Mouse (Mus musculus) liver, embryonic 12.5 days (tissue): ENCODE data around the gene Adamts9. TPM values are rescaled to one million over a fixed set of nuclear protein-coding genes. Genes with fewer than 3 reads are reported as not detected.

Source experiments
- ATAC-seq: fragments of 200-750 bp; cut with Nextera tagmentation; 2 replicates; pipeline ENCODE4 v1.8.0; 2017; ENCODE audit warnings: moderate number of reproducible peaks, mild to moderate bottlenecking, moderate library complexity
- H3K27ac ChIP-seq: fragments of 300-500 bp; sonication (generic); 2 replicates; pipeline ENCODE4 v1.5.1; 2016; ENCODE audit warnings: mild to moderate bottlenecking
- H3K27me3 ChIP-seq: fragments of 300-500 bp; sonication (generic); replicated peaks from 2 replicates; pipeline ENCODE4 v1.6.1; 2016; ENCODE audit warnings: mild to moderate bottlenecking, moderate library complexity
- H3K36me3 ChIP-seq: fragments of 300-500 bp; sonication (generic); 2 replicates; pipeline ENCODE4 v1.6.1; 2016; ENCODE audit warnings: mild to moderate bottlenecking, moderate library complexity
- H3K4me1 ChIP-seq: fragments of 300-500 bp; sonication (generic); 2 replicates; pipeline ENCODE4 v1.6.1; 2016
- H3K4me2 ChIP-seq: fragments of 300-500 bp; sonication (generic); 2 replicates; pipeline ENCODE4 v1.6.1; 2016; ENCODE audit warnings: mild to moderate bottlenecking, moderate library complexity
- H3K4me3 ChIP-seq: fragments of 300-500 bp; sonication (generic); 2 replicates; pipeline ENCODE4 v1.5.1; 2016; ENCODE audit warnings: mild to moderate bottlenecking, moderate library complexity
- H3K9ac ChIP-seq: fragments of 300-500 bp; sonication (generic); 2 replicates; pipeline ENCODE4 v1.6.1; 2016; ENCODE audit warnings: mild to moderate bottlenecking, moderate library complexity
- H3K9me3 ChIP-seq: fragments of 300-500 bp; sonication (generic); replicated peaks from 2 replicates; pipeline ENCODE4 v1.6.1; 2016; ENCODE audit warnings: mild to moderate bottlenecking, moderate library complexity
- WGBS: fragments of 180-500 bp; shearing (Covaris S2); methylation state at CpG from one replicate; pipeline ENCODE4 v1.1.7; 2016; ENCODE audit not compliant: insufficient replicate concordance; 5-methylcytosine and 5-hydroxymethylcytosine counted together
- polyA plus RNA-seq: library from polyadenylated mRNA; unstranded; fragments of >200 nt; fragmentation: Nextera tagmentation; extraction: Ambion mirVana; gene quantifications from 2 replicates; pipeline ENCODE4 v1.2.1, GENCODE M21; 2016

The Adamts9 gene
- polyA plus RNA-seq, result 2.0 and 2.3 TPM in 2 replicates

DNA sequence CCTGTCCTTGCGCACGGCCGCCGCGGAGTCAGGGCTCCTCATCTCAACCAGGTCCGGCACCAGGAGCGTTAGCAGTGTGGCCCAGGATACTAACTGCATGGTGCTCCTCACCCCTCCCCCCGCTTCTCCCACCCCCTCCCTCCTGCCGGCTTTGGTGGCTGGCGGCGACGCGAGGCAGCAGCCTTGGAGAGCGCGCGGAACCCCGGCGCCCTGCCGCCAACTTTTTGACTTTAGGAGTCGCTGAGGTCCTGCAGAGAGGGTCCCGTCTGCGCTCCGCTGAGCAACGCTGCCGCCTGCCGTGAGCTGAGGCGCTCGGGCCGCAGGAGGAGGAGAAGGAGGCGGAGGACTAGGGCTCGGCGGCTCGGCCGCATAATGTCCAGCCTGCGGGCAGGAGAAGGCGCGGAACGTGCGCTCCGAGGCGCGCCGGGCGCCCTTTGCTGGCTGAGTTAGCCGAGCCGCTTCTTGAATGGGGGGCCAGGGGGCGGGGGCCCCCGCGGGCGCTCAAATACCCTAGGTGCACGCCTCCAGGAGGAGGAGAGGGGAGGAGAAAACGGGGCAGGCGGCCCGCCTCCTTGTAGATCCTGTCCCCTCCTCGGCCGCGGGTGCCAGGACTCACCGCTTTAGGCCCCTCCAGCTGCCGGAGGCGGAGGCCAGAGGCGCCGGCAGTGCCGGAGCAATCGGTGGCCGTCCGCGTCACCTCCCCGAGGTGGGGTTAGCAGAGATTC, at the start of gene Adamts9:
TSS of gene Adamts9 (minus strand) at position 436 of the 725 bp plus-strand sequence.
- H3K9me3 ChIP-seq, result 0 out of 2 replicates have a peak, but pooled peaks cover 5% of the 10 kb centered on the region
- H3K36me3 ChIP-seq, result no peaks in the 10 kb centered on the region
- peak within 1 kb of the TSS; percentile 62 for H3K4me2 ChIP-seq
- peak within 1 kb of the TSS; percentile 52 for H3K4me3 ChIP-seq
- H3K27me3 ChIP-seq, result peaks cover 70% of the 10 kb centered on the region
- peak; percentile 37; the same call in 1 of the 2 replicates for ATAC-seq
- peak within 1 kb of the TSS; percentile 46; the same call in 1 of the 2 replicates for H3K9ac ChIP-seq
- 1% methylated on average over 54 of the region's 68 CpGs for WGBS
- 0 out of 2 replicates have a peak, but pooled peaks cover 4% of the 10 kb centered on the region for H3K4me1 ChIP-seq
- H3K27ac ChIP-seq, result peak within 1 kb of the TSS; percentile 40; the same call in 1 of the 2 replicates

GRCm38 (mm10) chr6:92991616-92992015, 48.3 kb upstream of the Adamts9 start:
- H3K9ac ChIP-seq, result no peak overlapping the region
- no peak for ATAC-seq
- H3K4me1 ChIP-seq, result no peaks in the 10 kb centered on the region
- H3K4me3 ChIP-seq, result no peak overlapping the region
- H3K9me3 ChIP-seq, result no peaks in the 10 kb centered on the region
- no peaks in the 10 kb centered on the region for H3K27me3 ChIP-seq
- WGBS, result 17% methylated on average over 1 of the region's 1 CpGs
- H3K36me3 ChIP-seq, result no peaks in the 10 kb centered on the region
- H3K27ac ChIP-seq, result no peak overlapping the region
- H3K4me2 ChIP-seq, result no peak overlapping the region

- H3K9ac ChIP-seq, result no peak overlapping the region
- no peak overlapping the region for H3K4me2 ChIP-seq
- H3K36me3 ChIP-seq, result no peaks in the 10 kb centered on the region
- WGBS, result 58% methylated on average over 10 of the region's 10 CpGs
- no peak overlapping the region for H3K27ac ChIP-seq
- H3K4me3 ChIP-seq, result no peak overlapping the region
- H3K4me1 ChIP-seq, result no peaks in the 10 kb centered on the region
- H3K27me3 ChIP-seq, result no peaks in the 10 kb centered on the region
- ATAC-seq, result no peak
- H3K9me3 ChIP-seq, result no peaks in the 10 kb centered on the region
These were observed 45.3 kb upstream of the Adamts9 start for GRCm38 (mm10) chr6:92988620-92988998.

DNA sequence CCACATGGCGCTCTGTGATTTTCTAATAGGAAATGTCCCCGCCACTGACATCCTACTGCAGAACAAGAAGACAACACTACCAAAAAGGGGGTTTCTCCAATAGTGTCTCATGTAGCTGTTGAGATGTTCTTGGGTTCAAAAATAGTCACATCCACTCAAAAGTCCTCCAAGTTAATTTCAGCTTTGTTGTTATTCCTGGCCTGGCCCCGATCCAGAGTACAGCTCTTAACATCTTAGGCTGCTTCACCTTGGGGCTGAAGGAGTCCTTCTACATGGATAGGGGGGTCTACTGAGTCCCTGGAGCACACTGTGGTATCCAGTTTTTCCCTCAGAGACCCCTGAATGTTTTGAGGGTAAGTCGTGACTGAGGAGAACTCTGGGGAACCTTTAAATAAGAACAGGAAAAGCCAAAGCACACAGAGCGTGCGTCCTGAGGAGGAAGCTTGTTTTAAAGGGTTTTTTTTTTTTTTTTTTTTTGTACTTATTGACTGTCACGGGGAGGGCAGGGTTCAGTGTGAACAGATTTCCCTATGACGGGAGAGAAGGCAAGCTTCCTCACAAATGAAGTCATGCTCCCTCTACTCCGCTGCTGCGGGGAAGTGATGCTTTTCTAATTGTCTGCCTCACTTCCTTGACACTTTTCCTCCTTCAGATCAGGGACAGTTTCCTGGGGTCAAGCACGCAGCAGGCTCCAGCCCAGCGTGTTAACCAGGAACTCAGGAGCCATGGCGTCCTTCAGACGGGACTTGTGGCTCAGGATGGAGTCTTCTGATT, 44.7 kb upstream of the Adamts9 start:
- Histone ChIP-seq H3K27me3 (no peaks in the 10 kb centered on the region), H3K4me2 (no peak overlapping the region), H3K27ac (no peak overlapping the region), H3K9me3 (no peaks in the 10 kb centered on the region), H3K4me1 (no peaks in the 10 kb centered on the region), H3K9ac (no peak overlapping the region), H3K4me3 (no peak overlapping the region), H3K36me3 (no peaks in the 10 kb centered on the region)
- no peak for ATAC-seq
- WGBS, result 30% methylated on average over 14 of the region's 14 CpGs

GRCm38 (mm10) chr6:92987366-92987765, 44.1 kb upstream of the Adamts9 start:
- H3K4me2 ChIP-seq, result no peak overlapping the region
- no peaks in the 10 kb centered on the region for H3K36me3 ChIP-seq
- H3K9me3 ChIP-seq, result no peaks in the 10 kb centered on the region
- no peak overlapping the region for H3K27ac ChIP-seq
- ATAC-seq, result no peak
- no peak overlapping the region for H3K9ac ChIP-seq
- 68% methylated on average over 9 of the region's 9 CpGs for WGBS
- no peaks in the 10 kb centered on the region for H3K4me1 ChIP-seq
- no peak overlapping the region for H3K4me3 ChIP-seq
- no peaks in the 10 kb centered on the region for H3K27me3 ChIP-seq

DNA sequence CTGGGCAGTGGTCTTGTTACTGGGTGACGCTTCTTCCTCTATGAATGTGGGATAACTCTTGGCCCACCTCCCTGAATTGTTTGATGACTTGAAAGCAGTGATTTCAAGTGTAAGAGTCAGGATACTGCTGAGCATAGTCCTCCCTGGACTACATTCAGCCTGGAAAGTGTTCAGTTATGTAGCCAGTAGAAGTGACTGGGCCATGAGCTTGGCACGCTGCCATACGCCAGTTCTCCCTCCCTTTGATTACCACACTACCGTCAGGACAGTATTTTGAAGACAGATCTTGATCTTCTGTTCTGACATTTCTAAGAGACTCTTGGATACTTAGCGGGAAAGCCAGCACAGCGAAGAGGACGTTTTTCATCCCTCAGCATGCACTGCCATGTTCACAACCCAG, 40.1 kb upstream of the Adamts9 start:
- no peak overlapping the region for H3K9ac ChIP-seq
- no peak overlapping the region for H3K4me2 ChIP-seq
- ATAC-seq, result no peak
- WGBS, result 67% methylated on average over 7 of the region's 7 CpGs
- H3K27me3 ChIP-seq, result no peaks in the 10 kb centered on the region
- no peaks in the 10 kb centered on the region for H3K36me3 ChIP-seq
- no peaks in the 10 kb centered on the region for H3K9me3 ChIP-seq
- H3K4me1 ChIP-seq, result no peaks in the 10 kb centered on the region
- H3K27ac ChIP-seq, result no peak overlapping the region
- H3K4me3 ChIP-seq, result no peak overlapping the region

GRCm38 (mm10) chr6:92981451-92982186, 38.3 kb upstream of the Adamts9 start:
- no peak for ATAC-seq
- Histone ChIP-seq H3K4me1 (no peaks in the 10 kb centered on the region), H3K9ac (no peak overlapping the region)

DNA sequence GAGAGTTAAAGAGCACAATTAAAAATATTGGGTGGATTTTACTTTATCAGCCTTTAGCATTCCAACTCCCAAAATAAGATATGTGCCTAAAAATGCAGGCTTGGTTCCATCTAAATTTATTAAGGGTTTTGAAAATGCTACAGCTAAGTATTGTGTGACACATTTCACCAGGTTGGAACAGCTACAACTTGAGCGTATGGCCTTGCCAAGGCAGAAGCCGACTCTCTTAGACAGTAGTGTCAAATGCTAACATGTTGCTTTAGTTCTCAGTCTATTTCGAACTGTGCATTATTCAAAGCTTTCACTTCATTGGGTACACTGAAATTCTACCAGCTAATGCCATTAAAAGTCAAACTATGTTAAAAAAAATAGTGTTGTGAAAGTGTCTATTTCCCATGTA, 30.0 kb upstream of the Adamts9 start:
- H3K9ac ChIP-seq, result no peak overlapping the region
- no peaks in the 10 kb centered on the region for H3K36me3 ChIP-seq
- no peaks in the 10 kb centered on the region for H3K27me3 ChIP-seq
- 68% methylated on average over 3 of the region's 3 CpGs for WGBS
- no peak overlapping the region for H3K4me3 ChIP-seq
- no peak overlapping the region for H3K27ac ChIP-seq
- H3K9me3 ChIP-seq, result no peaks in the 10 kb centered on the region
- no peaks in the 10 kb centered on the region for H3K4me1 ChIP-seq
- no peak for ATAC-seq
- no peak overlapping the region for H3K4me2 ChIP-seq

More at GRCm38 (mm10) chr6:92981451-92982186, 38.3 kb upstream of the Adamts9 start:
- H3K27ac ChIP-seq, result no peak overlapping the region
- 62% methylated on average over 7 of the region's 7 CpGs for WGBS
- no peaks in the 10 kb centered on the region for H3K36me3 ChIP-seq
- no peaks in the 10 kb centered on the region for H3K9me3 ChIP-seq
- no peak overlapping the region for H3K4me2 ChIP-seq
- H3K27me3 ChIP-seq, result no peaks in the 10 kb centered on the region
- no peak overlapping the region for H3K4me3 ChIP-seq

- Histone ChIP-seq H3K27me3 (no peaks in the 10 kb centered on the region), H3K4me3 (no peak overlapping the region), H3K36me3 (no peaks in the 10 kb centered on the region), H3K9ac (no peak overlapping the region), H3K9me3 (no peaks in the 10 kb centered on the region), H3K4me2 (no peak overlapping the region), H3K27ac (no peak overlapping the region), H3K4me1 (no peaks in the 10 kb centered on the region)
- 53% methylated on average over 3 of the region's 3 CpGs for WGBS
- ATAC-seq, result no peak
These were observed 25.4 kb upstream of the Adamts9 start for GRCm38 (mm10) chr6:92968718-92969117.

- H3K9ac ChIP-seq, result no peak overlapping the region
- WGBS, result 53% methylated on average over 3 of the region's 3 CpGs
- no peak for ATAC-seq
- H3K4me1 ChIP-seq, result no peaks in the 10 kb centered on the region
- H3K4me3 ChIP-seq, result no peak overlapping the region
- no peak overlapping the region for H3K27ac ChIP-seq
- no peaks in the 10 kb centered on the region for H3K9me3 ChIP-seq
- H3K36me3 ChIP-seq, result no peaks in the 10 kb centered on the region
- H3K27me3 ChIP-seq, result no peaks in the 10 kb centered on the region
- no peak overlapping the region for H3K4me2 ChIP-seq
These were observed 24.9 kb upstream of the Adamts9 start for GRCm38 (mm10) chr6:92968216-92968615.

- 58% methylated on average over 3 of the region's 3 CpGs for WGBS
- ATAC-seq, result no peak
- H3K4me1 ChIP-seq, result no peaks in the 10 kb centered on the region
These were observed 19.7 kb upstream of the Adamts9 start for GRCm38 (mm10) chr6:92962966-92963365.

GRCm38 (mm10) chr6:92960997-92961396, 17.7 kb upstream of the Adamts9 start:
- H3K4me3 ChIP-seq, result no peak overlapping the region
- no peak overlapping the region for H3K27ac ChIP-seq
- no peak overlapping the region for H3K9ac ChIP-seq
- H3K9me3 ChIP-seq, result no peaks in the 10 kb centered on the region
- no peaks in the 10 kb centered on the region for H3K27me3 ChIP-seq
- no peak overlapping the region for H3K4me2 ChIP-seq
- no peaks in the 10 kb centered on the region for H3K36me3 ChIP-seq
- H3K4me1 ChIP-seq, result no peaks in the 10 kb centered on the region
- 76% methylated on average over 6 of the region's 6 CpGs for WGBS
- no peak for ATAC-seq

More at GRCm38 (mm10) chr6:92962966-92963365, 19.7 kb upstream of the Adamts9 start:
- no peaks in the 10 kb centered on the region for H3K36me3 ChIP-seq
- H3K4me3 ChIP-seq, result no peak overlapping the region
- no peaks in the 10 kb centered on the region for H3K9me3 ChIP-seq
- H3K9ac ChIP-seq, result no peak overlapping the region
- no peak overlapping the region for H3K4me2 ChIP-seq
- H3K27me3 ChIP-seq, result no peaks in the 10 kb centered on the region
- no peak overlapping the region for H3K27ac ChIP-seq
